Mouse (Mus musculus): Measurements from ENCODE around the gene Spata21. TPM values are rescaled to one million over a fixed set of nuclear protein-coding genes. Genes with fewer than 3 reads are reported as not detected.

Gene Spata21
- not detected for polyA plus RNA-seq (2015; fragmentation: Illumina TruSeq; extraction: RNeasy Lipid Tissue Mini Kit (QIAGEN cat#74804); ENCODE audit: insufficient read depth, low read depth, low replicate concordance)

DNA sequence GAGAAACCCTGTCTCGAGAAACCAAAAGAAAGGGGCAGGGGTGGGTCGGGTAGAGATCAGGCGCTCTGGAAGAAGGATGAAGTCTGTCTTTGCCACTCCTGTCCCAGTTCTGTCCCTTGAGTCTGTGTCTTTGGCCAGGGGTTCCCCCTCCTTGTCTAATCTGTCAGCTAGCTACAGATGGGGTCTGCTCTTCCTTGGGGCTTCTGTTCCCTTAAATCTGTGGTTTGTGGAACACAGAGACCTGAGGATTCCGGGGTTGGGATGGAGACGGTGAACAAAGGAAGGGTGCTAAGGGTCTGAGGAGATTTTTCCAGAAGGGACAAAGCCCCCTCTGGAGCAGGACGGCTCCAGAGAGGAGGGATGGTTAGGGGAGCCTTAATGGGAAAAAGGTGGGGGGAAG, at the start of gene Spata21:
Gene Spata21 (plus strand): TSS at position 301 of the 400 bp plus-strand sequence.

DNA sequence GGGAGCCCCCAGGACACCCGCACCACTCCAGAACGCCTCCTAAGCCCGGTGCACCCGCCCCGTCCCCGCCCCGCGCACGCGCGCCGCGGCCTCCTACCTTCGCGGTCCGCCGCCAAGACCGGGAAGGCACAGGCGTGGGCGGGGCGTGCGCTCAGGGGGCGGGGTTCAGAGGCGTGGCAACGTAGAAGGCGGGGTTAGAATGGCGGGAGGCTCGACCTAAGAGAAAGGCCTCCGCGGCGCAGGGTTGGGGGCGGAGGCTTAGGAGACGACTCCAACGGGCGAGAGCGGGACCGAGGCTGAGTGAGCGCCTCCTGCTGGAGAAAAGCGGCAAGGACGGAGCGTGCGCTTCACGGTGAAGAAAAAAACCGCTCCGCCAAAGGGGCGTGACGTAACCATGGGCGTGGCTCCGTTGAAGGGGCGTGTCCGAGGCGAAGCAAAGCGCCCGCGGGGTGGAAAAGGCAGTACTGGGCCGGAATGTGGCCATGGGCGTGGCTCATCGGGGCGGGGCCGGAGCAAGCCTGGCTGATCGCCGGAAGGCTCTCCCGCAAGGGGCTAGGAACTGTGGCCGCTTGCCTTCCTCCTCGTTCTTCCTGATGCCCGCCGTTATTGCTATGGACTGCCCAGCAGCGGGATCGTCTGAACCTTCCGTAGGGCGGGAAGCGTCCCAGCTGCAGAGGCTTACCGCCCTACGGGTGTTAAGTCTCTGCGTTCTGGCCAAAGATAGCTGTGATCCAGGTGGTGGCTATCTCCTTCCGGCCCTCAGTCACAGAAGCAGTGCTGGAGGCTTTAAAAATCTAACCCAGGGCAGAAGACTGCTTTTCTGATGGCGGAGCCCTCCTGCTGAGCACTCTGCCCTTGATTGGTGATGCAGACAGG, 27.5 kb upstream of the Spata21 start, which contains the start of gene Crocc:
Gene Crocc (minus strand): TSS at position 125 of the 876 bp plus-strand sequence.

DNA sequence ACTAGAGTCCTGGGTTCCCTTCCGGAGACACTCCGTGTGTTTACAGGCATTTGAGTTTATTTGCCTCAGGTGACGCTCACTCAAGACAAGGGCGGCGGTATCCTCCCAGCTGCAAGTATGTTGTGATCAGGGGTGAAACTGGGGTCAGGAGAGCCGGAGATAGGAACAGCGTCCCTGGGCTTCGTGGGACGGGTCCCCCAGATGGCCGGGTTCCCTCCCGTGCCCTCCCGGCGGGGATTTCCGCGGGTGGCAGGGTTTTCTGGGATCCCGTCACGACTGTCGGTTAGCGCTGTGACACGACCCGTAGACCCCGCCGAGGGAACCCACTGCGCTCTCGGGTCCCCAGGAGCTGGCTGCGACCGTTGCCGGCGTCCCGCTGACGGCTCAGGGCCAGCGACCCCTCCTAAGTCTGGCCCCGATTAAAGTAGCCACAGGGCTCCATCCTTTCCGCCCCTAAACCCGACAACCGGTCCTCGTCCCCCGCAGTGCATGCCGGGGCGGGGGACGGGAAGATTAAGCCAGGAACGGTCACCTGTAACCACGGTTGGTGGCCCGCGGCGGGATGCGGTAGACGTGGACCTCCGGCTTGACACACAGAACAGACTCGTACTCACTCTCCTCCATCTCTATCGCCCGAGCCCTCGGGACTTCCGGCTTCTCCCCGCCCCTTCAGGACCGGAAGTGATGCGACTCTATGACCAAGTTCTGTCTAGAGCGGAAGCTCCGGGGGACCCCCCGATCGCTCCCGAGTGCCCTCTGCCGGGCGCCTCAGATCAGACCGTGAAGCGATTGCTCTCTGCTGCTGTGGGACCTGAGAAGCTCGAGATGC, 10.2 kb upstream of the Spata21 start, which contains the start of gene Necap2:
Gene Necap2 (minus strand): TSS at position 677 of the 829 bp plus-strand sequence.

GRCm38 (mm10) chr4:141139116-141139970, 51.2 kb downstream of the Spata21 start, which contains the start of gene Szrd1:
TSS of gene Szrd1 (minus strand) at chr4:141139775.

DNA sequence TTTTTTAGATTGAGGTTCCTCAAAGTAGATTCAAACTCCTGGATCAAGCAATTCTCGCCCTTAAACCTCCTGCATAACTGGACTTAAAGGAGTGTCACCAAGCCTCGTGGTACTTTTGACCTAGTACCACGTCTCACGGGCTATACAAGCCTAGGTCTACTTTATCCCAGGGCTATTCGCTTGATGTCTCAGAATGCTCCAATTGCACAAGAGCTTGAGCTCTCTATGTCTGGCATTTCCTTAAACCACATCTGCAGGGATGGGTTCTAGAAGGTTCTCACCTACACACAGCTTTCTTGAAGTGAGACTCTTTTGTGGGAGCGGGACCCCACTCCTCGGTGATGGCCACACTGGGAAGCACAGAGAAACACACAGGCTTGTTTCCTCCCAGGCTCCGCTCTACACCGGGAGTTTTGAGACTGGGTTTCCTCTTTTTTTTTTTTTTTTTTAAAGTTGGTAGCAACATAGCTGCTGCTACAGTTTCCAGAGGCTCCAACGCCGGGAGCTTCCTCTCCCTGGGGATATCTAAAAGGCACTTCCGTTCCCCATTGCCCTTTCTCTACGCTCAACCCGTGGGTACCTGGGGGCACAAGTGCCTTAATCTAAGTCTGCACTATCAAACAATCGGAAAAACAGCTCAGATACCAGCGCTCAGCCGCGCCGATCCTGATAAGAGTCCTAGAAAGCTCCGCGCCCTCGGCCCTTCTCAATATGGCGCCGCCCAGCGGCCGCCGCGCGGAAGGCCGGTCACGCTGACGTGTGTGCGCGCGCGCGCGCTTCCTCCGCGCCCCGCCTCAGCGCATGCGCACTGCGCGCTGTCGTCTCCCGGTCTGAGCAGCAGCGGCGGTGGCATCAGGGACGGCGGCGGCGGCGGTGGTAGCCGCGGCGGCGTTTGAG, 59.2 kb downstream of the Spata21 start, which contains the start of gene Fbxo42:
Gene Fbxo42 (plus strand): TSS at position 802 of the 897 bp plus-strand sequence.

Other genes with a start within 250 kb of the Spata21 start
- gene Padi1, start 242.6 kb upstream of the Spata21 start, polyA plus RNA-seq (2015; fragmentation: Illumina TruSeq; extraction: RNeasy Lipid Tissue Mini Kit (QIAGEN cat#74804); ENCODE audit: insufficient read depth, low read depth, low replicate concordance), result not detected
- 3.6 TPM for gene Padi2, start 182.0 kb upstream of the Spata21 start, polyA plus RNA-seq (2015; fragmentation: Illumina TruSeq; extraction: RNeasy Lipid Tissue Mini Kit (QIAGEN cat#74804); ENCODE audit: insufficient read depth, low read depth, low replicate concordance)
- 36.6 TPM for gene Sdhb, start 127.1 kb upstream of the Spata21 start, polyA plus RNA-seq (2015; fragmentation: Illumina TruSeq; extraction: RNeasy Lipid Tissue Mini Kit (QIAGEN cat#74804); ENCODE audit: insufficient read depth, low read depth, low replicate concordance)
- 37.3 TPM for gene Atp13a2, start 101.5 kb upstream of the Spata21 start, polyA plus RNA-seq (2015; fragmentation: Illumina TruSeq; extraction: RNeasy Lipid Tissue Mini Kit (QIAGEN cat#74804); ENCODE audit: insufficient read depth, low read depth, low replicate concordance)
- 9.6 TPM for gene Mfap2, start 77.9 kb upstream of the Spata21 start, polyA plus RNA-seq (2015; fragmentation: Illumina TruSeq; extraction: RNeasy Lipid Tissue Mini Kit (QIAGEN cat#74804); ENCODE audit: insufficient read depth, low read depth, low replicate concordance)
- 5.2 TPM for gene Crocc, start 27.8 kb upstream of the Spata21 start, polyA plus RNA-seq (2015; fragmentation: Illumina TruSeq; extraction: RNeasy Lipid Tissue Mini Kit (QIAGEN cat#74804); ENCODE audit: insufficient read depth, low read depth, low replicate concordance)
- 17.8 TPM for gene Necap2, start 10.0 kb upstream of the Spata21 start, polyA plus RNA-seq (2015; fragmentation: Illumina TruSeq; extraction: RNeasy Lipid Tissue Mini Kit (QIAGEN cat#74804); ENCODE audit: insufficient read depth, low read depth, low replicate concordance)
- 9.8 TPM for gene Szrd1, start 51.4 kb downstream of the Spata21 start, polyA plus RNA-seq (2015; fragmentation: Illumina TruSeq; extraction: RNeasy Lipid Tissue Mini Kit (QIAGEN cat#74804); ENCODE audit: insufficient read depth, low read depth, low replicate concordance)
- 2.8 TPM for gene Fbxo42, start 59.6 kb downstream of the Spata21 start, polyA plus RNA-seq (2015; fragmentation: Illumina TruSeq; extraction: RNeasy Lipid Tissue Mini Kit (QIAGEN cat#74804); ENCODE audit: insufficient read depth, low read depth, low replicate concordance)
- not detected for gene Rsg1, start 125.6 kb downstream of the Spata21 start, polyA plus RNA-seq (2015; fragmentation: Illumina TruSeq; extraction: RNeasy Lipid Tissue Mini Kit (QIAGEN cat#74804); ENCODE audit: insufficient read depth, low read depth, low replicate concordance)
- 9.7 TPM for gene Arhgef19, start 151.2 kb downstream of the Spata21 start, polyA plus RNA-seq (2015; fragmentation: Illumina TruSeq; extraction: RNeasy Lipid Tissue Mini Kit (QIAGEN cat#74804); ENCODE audit: insufficient read depth, low read depth, low replicate concordance)
- 3.7 TPM for gene Epha2, start 212.9 kb downstream of the Spata21 start, polyA plus RNA-seq (2015; fragmentation: Illumina TruSeq; extraction: RNeasy Lipid Tissue Mini Kit (QIAGEN cat#74804); ENCODE audit: insufficient read depth, low read depth, low replicate concordance)

Data from pancreas, adult 10 weeks (tissue).